Mouse (Mus musculus) right cerebral cortex, postnatal 4 days (tissue): Measurements from ENCODE around the gene Ano8.

Experiments
- DNase-seq: peaks from one replicate; pipeline ENCODE4 v3.0.0-alpha.2; 2022

The Ano8 gene

GRCm38 (mm10) chr8:71498816-71499690 is 13.3 kb upstream of the Ano8 start:
- DNase-seq: no peak

- DNase-seq: no peak
These were observed 12.2 kb upstream of the Ano8 start for GRCm38 (mm10) chr8:71497881-71498501.

- DNase-seq: no peak
These were observed 11.4 kb upstream of the Ano8 start for GRCm38 (mm10) chr8:71497077-71497645.

GRCm38 (mm10) chr8:71496481-71496880 is 10.7 kb upstream of the Ano8 start:
- DNase-seq: peak; percentile 66

GRCm38 (mm10) chr8:71495811-71496210 is 10.0 kb upstream of the Ano8 start:
- no peak for DNase-seq

GRCm38 (mm10) chr8:71495039-71495438 is 9.3 kb upstream of the Ano8 start:
- peak; percentile 82 for DNase-seq

GRCm38 (mm10) chr8:71488454-71488853 is 2.7 kb upstream of the Ano8 start:
- DNase-seq: peak; percentile 74

GRCm38 (mm10) chr8:71487691-71488445 is 2.1 kb upstream of the Ano8 start, which contains the start of gene Gtpbp3:
Gene Gtpbp3 (plus strand): TSS chr8:71488103.
- DNase-seq: peak; percentile 72

- DNase-seq: no peak
These were observed 370 bp upstream of the Ano8 start for GRCm38 (mm10) chr8:71486136-71486529.

GRCm38 (mm10) chr8:71484736-71485135 is 1.0 kb downstream of the Ano8 start:
- no peak for DNase-seq

GRCm38 (mm10) chr8:71483932-71484331 is 1.8 kb downstream of the Ano8 start:
- no peak for DNase-seq

- no peak for DNase-seq
These were observed 6.8 kb downstream of the Ano8 start for GRCm38 (mm10) chr8:71478943-71479342.

GRCm38 (mm10) chr8:71477196-71477845 is 8.4 kb downstream of the Ano8 start:
- DNase-seq: peak; percentile 58

GRCm38 (mm10) chr8:71476099-71476940 is 9.4 kb downstream of the Ano8 start:
- peak; percentile 87 for DNase-seq

- no peak for DNase-seq
These were observed 10.1 kb downstream of the Ano8 start for GRCm38 (mm10) chr8:71475702-71476075.

GRCm38 (mm10) chr8:71474785-71475701 is 10.7 kb downstream of the Ano8 start:
- DNase-seq: no peak

GRCm38 (mm10) chr8:71474344-71474743 is 11.4 kb downstream of the Ano8 start:
- DNase-seq: no peak

GRCm38 (mm10) chr8:71472601-71473386 is 13.0 kb downstream of the Ano8 start:
- no peak for DNase-seq

GRCm38 (mm10) chr8:71471861-71472260 is 13.9 kb downstream of the Ano8 start:
- DNase-seq: no peak

- no peak for DNase-seq
These were observed 14.9 kb downstream of the Ano8 start for GRCm38 (mm10) chr8:71470913-71471255.
